Mouse (Mus musculus) CD8-positive naive resting alpha-beta T cell, adult 2 months (primary cell): ENCODE results near the gene Lrrfip1.

Source experiments
- DNase-seq, 2 experiments: peaks; one replicate each; pipeline ENCODE4 v3.0.0; 2022; ENCODE audit warnings: low read depth in 2 of 2, low spot score in 2 of 2

Gene Lrrfip1

DNA sequence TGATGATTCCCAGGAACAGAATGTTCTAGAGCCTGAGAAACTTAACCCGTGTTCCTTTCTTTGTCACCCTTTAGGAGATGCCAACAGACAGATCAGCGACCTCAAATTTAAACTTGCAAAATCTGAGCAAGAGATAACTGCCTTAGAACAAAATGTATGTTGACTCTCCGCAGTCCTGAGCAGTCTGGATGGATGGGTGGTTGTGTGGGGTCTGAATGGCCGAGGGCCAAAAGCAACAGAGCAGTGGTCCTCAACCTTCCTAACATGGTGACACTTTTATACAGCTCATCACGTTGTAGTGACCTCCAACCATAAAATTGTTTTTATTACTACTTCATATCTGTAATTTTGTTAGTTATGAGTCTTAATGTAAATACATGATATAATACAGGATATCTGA, 124.5 kb downstream of the Lrrfip1 start:
- DNase-seq = no peak

DNA sequence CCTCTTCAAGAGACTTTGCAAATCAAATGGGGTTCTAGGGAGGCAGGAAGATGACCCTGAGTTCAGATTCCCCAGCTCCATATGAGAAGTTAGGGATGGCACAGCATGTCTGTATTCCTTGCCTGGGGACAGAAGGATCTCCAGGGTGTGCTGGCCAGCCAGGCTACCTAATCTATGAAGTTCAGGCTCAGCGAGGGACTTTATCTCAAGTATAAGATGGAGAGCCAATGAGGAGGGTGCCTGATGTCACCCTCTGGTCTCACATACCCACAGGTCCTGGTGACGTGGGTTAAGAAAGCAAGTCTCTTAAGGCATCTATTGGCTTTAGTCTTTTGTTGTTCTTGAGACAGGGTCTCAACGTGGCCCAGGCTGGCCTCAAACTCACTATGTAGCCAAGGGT, 124.9 kb downstream of the Lrrfip1 start:
- no peak for DNase-seq

DNA sequence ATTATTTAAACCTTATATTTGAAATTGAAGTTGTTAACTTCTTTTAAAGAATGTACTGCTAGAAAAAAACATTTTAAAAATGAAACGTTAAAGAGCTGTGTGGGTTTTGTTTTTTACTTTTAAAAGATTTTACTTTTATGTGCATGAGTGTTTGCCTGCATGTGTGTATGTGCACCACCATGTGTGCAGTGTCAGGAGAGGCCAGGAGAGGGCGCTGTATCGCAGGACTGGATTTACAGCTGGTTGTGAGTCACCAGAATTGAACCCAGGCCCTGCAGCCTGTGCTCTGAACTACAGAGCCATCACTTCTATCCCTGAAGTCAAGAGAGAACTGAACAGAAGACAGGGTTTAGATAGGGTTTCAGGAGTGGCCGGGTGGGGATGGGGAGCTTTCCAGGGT, 130.3 kb downstream of the Lrrfip1 start:
- no peak for DNase-seq

DNA sequence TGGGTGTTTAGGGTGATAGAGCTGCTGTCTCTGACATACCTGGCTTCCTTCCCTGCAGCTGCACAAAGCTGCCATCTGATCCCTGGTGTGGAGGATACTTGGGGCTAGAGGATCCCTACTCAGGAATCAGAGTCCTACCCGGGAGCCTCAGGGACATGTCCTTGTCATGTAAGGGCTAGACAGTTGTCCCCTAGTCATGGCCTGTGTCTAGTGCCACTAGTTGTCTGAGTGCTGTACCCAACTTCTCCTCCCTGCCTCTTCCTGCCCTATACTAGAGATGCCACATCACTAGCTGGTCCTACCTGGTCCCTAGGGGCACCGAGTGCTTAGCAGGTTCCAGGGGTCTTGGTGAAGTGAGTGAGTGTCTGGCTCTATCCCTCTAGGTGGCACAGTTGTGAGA, 138.5 kb downstream of the Lrrfip1 start:
- DNase-seq = no peak

DNA sequence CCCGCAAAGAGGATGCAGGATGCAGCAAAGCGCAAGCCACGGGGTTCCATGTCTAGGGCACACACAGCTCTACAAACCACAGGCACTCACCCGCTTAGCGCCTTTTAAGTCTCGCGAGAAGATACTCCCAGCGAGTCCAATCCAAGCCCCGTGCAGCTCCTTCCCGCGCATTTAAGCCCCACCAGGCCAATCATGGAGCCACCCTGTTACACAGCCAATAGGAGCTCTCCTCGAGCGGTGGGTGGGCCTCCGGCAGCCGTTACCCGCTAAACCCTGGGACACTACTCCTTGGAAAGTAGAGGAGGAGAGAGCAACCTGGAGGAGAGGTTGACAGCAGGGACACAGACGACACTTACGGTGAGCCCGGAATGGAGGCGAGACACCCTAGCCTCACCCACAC, 146.3 kb downstream of the Lrrfip1 start, which contains the start of gene Rbm44:
TSS of gene Rbm44 (plus strand) at position 277 of the 400 bp plus-strand sequence.
- no peak for DNase-seq

DNA sequence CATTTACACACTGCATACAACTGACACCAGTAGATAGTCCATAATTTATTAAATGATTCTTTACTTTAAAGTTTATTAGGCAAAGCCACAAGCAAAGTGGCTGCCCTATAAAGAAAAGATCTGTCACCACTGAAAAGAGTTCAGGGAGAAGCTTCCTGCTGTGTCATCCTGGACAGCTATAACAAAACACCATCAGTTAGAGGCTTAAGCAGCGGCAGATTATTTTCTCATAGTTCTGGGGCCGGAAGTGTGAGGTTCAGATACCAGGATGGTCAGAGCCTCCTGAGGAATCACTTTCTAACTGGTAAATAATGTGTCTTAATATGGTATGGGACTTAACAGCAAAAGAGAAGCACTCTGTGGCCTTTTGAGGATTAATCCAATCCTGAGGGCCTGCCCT, 153.0 kb downstream of the Lrrfip1 start:
- no peak for DNase-seq

DNA sequence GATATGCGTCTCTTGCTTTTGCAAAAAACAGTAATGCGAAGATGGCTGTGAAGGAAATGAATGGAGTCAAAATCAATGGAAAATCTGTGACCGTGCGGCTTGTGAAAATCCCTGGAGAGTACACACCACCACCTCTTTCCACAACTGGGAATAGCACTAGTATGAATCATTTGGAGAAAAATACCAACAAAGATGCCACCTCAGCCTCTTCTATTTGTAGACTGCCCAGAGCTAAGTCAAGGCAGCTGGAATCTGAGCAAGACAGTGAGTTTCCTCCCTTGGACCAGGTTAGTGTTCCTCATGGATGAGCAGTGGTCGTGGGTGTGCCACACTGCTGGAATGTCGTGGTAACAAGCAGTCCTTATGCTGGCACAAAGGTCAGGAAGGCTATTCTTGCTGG, 168.3 kb downstream of the Lrrfip1 start:
- DNase-seq = no peak

DNA sequence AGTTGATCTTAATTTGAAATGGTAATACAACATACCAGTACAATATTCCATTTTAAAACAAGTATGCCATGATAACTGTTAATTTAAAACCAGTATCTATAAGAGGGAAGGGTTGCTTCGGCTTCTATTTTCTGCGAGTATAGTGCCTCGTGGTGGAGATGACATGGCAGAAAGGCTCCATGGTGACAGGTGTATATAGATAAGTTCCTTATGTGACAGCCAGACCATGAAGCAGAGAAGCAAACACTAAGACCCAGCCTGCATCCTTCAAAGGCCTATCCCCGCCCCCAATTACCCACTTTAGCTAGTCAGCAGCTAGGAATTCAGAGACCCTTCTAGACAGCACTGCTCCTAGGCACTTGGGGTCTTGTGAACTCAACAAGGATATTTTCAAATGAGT, 170.6 kb downstream of the Lrrfip1 start:
- no peak for DNase-seq

DNA sequence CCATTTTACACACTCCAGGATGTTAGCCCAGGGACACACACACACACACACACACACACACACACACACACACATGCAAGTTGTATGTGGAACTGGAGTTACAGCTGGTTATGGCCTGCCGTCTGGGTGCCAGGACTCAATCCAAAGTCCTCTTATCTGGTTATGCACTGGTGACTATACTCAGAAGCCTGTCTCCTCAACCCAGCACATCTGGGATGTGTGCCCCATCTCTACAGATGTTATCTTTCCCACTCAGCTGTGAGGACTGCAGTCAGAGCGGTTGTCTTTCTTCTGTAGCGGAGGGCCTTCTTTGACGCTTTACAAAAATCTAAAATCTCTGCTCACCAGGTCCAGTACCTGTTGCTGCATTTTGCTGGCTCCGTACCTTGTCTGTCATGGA, 176.3 kb downstream of the Lrrfip1 start:
- no peak for DNase-seq

DNA sequence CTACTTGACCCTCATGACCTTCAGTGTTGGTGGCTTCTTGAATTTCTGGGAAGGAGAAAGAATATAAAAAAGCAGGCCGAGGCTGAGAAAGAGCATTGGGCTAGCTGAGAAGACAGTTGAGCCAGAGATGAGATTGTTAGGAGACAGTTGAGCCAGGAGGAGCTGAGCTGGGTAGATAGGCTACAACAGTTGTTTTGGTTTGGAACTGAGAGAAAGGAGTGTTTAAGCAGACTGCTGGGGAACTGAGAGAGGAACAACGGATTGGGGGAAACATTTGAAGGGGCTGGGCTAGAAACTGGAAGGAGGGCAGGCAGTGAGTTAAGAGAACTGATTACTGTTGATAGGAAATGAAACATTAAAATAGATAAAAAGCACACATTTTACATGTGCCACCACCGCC, 177.5 kb downstream of the Lrrfip1 start:
- no peak for DNase-seq

DNA sequence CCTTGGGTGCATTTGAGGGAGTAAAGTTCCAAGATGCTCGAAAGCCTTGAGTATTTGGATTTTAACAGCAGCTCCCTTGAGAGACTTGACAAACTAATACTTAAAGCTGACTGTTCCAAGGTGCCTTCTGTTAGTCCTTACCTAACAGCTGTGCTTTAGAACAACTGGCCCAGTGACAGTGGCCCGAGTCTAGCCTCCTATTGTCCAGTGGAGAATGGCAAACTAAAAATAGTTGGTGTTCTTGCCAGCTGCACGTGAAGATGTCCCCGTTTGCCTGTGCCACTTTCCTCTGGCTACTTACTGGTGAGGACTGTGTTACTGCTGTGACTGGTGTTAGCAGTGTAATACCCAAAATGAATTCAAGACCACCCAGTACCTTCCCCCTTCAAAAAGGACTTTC, 178.3 kb downstream of the Lrrfip1 start:
- no peak for DNase-seq
